Mouse (Mus musculus) ES-E14 (cell line): ENCODE results near the gene Xpnpep3.

Source experiments
- CHD2 ChIP-seq: IDR thresholded peaks from 2 replicates; pipeline ENCODE4 v1.6.1; 2014; ENCODE audit warnings: mild to moderate bottlenecking, low read depth, low read length, inconsistent platforms
- HCFC1 ChIP-seq: IDR thresholded peaks from 2 replicates; pipeline ENCODE4 v1.6.1; 2012; ENCODE audit warnings: low read length, inconsistent platforms, borderline replicate concordance; ENCODE audit not compliant: insufficient read depth
- MAFK ChIP-seq: IDR thresholded peaks from 2 replicates; pipeline ENCODE4 v1.6.1; 2014; ENCODE audit warnings: mild to moderate bottlenecking, low read depth, low read length, inconsistent platforms; ENCODE audit not compliant: insufficient read depth
- ZNF384 ChIP-seq: IDR thresholded peaks from 2 replicates; pipeline ENCODE4 v1.6.1; 2012; ENCODE audit warnings: low read depth, low read length, inconsistent platforms

- no peak for TF ChIP-seq ZNF384
- TF ChIP-seq CHD2 = no peak
- no peak for TF ChIP-seq MAFK
- TF ChIP-seq HCFC1 = no peak
These were observed 75.7 kb downstream of the Xpnpep3 start for GRCm38 (mm10) chr15:81475654-81476053.
